Mouse (Mus musculus): ENCODE results near the gene Asb3.
"Not testable (repeated sequence)": the region's sequence is repeated elsewhere in the genome, so short reads cannot be mapped to it uniquely, and the experiment has no call there.

DNA sequence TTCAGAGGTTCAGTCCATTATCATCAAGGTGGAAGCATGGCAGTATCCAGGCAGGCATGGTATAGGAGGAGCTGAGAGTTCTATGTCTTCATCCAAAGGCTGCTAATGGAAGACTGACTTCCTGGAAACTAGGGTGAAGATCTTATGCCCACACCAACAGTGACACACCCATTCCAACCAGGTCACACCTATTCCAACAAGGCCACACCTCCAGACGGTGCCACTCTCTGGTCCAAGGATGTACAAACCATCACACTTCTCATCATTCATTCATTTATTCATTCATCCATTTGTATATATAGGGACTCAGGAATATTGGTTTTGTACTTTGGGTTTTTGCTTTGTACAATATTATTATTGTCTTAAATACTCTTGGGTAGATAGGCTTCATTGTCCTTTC, 124.5 kb downstream of the Asb3 start:
- not testable (repeated sequence) for TF ChIP-seq CTCF (IDR thresholded peaks at IDR 0.05; ENCODE audit: control insufficient read depth, insufficient read depth, low read length); POLR2A (IDR thresholded peaks at IDR 0.05; ENCODE audit: borderline replicate concordance, control insufficient read depth, low read depth, low read length)
